Mouse (Mus musculus): ENCODE results near the gene Rere.

Rere gene

DNA sequence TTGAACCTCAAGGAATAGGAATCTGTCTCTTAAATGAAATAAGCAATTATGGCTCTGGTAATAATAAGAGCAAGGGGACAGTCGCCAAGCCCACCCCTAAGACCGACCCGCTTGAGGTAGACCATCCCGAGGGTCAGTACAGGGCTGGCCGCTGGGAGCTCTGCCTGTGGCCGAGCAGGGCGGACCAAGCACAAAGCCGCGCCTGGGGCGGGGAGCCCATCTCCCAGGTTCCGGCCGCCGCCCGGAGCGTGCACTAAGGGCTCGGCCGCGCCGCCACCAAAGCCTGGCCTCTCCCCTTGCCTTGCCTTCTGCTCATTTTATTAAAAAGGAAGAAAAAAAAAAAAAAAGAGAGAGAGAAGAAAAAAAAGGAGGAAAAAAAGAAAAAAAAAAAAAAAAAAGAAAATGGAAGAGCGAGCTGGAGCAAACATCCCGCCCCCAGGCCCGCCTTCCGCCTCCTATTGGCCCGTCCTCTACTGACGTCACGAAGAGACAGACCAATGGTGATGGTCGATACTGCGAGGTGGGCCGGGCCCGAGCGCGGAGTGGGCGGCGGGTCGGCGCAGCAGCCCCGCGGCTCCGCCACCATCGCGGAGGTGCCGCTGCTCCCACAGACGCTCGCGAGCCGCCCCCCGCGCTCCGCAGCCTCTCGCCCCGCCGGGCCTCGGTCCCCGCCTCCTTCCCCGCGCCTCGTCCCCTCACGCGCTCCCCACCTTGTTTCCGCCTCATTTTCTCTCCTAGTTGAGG, at the start of gene Rere:
Gene Rere, plus strand, starts transcription at position 629 of the 744 bp plus-strand sequence.
- peak; percentile 100 for DNase-seq (ENCODE audit: extremely low spot score, low spot score)

DNA sequence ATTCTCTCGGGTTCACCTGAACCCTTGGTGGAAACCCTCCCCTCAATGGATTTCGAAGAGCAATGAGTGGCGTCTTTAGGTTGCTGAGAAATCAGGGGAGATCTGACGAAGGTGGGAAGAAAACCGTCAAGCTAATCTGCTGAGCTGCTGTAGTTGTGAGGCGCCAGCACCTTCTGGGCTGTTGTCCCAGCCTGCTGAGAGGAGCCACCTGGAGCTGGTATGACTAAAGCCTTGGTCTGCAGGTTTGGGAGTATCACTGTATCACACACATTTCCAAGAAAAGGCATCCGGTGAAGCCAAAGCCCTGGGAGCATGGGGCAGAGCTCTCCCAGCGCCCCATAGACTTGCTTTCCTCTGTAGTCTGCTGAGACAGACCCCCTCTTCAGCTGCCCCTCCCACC, 49.6 kb upstream of the Rere start:
- no peak for DNase-seq (ENCODE audit: extremely low spot score, low spot score)

DNA sequence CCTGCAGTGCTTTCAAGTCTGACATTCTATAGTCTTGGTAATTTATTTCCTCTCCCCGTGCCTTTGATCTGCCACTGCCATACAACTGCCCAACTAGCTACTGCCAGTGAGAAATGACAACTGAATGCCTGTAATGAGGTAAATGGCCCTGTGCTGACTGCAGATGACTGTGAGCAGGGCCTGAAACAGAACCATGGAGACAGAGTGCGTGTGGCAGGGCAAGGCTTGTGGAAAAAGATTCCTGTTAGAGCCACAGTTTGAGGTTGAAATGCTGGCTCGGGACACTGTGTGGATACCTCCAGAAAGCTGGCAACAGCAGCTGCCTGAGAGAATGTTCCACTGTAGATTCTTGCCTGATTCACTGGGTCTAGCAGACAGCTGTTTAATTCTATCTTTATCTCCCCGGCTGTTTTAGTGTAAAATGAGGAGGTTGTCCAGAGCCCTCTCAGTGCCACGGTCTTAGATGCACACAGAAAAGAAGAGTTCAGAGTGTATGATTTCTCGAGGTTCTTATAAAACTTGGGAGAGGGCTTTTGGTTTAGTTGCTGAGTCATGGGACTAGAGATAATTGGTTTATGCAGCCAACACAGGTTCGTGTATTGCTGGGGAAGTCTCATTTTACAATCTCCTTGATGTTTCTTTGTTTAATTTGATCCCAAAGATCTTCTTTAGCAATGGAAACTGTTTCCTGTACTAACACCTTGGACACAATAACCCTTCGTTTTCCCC, 46.7 kb upstream of the Rere start:
- DNase-seq (ENCODE audit: extremely low spot score, low spot score) = no peak

DNA sequence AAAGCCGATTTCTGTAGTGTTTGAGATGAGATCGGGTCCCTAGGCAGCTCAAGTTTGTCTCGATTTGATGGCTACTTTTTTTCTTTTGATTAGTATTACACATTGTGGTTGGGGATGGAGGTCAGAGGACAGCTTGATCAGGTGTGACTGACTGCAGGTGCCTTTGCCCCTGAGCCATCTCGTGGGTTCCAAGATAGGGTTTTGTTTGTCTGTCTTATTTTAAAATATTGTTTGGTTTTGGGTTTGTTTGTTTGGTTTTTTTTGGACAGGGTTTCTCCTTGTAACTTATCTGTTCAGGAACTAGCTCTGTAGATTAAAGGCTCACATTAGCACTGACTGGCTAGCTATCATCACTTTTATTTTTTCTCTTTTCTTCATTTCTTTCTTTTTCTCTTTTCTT, 45.9 kb upstream of the Rere start:
- no peak for DNase-seq (ENCODE audit: extremely low spot score, low spot score)

DNA sequence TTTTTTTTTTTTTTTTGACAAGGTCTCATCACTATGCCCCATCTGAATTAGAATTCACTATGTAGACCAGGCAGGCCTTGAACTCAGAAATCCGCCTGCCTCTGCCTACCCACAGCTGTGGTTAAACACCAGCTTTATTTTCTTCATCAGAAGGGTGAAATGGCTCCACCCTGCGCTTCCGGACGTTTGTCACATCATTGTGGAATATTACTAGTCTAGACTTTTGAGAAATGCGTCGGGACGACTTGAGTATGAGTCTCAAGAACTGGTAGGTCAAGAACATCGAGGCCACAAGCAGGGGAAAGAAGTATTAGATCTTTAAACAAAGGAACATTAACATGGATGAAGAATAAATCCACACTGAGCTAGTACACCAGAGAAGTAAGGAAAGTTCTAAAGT, 45.4 kb upstream of the Rere start:
- DNase-seq (ENCODE audit: extremely low spot score, low spot score) = no peak

DNA sequence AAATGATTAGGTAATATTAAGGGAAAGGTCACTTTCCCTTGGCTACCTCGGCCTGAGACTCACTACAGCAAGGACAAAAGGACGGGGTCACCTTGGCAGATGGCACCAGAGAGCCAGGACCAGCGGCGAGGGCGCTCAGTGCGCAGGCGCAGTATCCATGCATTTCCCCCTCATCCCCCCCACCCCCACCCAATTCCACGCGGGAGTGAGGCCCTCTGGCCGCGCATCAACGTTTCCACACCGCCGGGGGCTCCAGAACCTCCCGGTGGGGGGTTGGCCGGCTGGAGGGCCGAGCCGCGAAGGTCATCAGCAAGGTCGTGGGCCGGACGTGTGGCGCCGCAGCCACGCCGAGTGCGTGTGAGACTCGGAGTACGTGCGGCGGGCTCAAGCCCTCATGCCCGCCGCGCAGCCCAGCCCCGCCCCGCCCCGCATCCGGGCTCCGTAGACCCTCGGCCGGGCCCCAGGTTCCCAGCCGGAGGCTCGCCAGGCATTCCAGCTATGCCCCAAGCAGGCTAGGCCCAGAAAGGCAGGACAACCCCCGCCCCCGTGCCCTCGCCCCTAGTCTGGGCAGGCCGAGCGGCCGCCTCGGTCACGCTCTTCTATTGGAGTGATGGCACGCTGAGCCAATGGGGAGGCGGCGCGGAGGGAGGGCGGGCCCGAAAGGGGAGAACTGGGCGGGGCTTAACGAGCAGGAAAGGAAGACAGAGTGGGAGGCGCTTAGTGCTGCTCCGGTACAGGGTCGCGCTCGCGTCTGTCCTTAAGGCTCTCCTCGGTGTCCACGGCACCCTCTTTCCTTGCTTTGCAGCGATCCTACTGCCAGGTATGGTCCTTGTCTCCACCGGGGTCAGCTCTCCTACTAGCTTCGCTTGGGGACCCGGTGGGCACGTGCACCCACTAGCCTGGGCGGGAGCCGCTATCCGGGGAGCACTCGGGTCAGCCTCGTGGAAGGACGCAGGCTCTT, 44.6 kb upstream of the Rere start, which contains the start of gene Eno1:
Gene Eno1, plus strand, starts transcription at position 201 of the 961 bp plus-strand sequence.
- DNase-seq (ENCODE audit: extremely low spot score, low spot score) = peak; percentile 100

DNA sequence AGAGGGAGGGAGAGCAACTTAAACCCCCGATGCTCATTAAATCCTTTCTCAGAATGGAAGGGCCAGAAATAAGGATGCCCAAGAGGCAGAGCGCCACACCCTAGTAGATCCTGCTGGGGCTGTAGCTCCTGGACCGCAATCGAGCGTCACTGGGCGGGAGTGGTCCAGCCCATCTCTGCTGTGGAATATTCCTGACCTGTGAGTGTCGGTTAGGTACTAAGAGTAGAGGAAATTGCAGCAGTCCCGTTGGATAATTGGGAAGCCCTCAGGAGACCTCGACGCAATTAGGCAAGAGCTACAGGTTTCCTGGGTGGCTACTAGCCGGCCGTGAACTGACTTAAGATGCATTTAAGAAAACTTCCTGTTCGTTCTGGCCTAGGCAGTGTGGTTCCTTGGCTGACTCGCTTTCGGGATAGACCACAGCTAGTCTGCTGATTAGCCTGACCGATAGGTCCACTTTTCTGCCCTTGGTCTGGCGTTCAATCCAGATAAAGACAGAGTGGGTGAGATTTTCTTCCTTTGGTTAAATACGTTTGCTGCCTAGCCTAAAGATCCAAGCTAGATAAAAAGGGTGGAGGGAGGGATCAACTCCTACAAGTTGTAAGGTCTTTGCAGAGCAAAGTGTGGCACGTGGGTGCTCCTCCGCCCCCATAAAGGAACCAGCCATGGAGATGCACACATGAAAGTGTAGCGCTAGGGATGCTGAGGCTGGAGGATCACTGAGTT, 43.6 kb upstream of the Rere start:
- peak; percentile 49 for DNase-seq (ENCODE audit: extremely low spot score, low spot score)

DNA sequence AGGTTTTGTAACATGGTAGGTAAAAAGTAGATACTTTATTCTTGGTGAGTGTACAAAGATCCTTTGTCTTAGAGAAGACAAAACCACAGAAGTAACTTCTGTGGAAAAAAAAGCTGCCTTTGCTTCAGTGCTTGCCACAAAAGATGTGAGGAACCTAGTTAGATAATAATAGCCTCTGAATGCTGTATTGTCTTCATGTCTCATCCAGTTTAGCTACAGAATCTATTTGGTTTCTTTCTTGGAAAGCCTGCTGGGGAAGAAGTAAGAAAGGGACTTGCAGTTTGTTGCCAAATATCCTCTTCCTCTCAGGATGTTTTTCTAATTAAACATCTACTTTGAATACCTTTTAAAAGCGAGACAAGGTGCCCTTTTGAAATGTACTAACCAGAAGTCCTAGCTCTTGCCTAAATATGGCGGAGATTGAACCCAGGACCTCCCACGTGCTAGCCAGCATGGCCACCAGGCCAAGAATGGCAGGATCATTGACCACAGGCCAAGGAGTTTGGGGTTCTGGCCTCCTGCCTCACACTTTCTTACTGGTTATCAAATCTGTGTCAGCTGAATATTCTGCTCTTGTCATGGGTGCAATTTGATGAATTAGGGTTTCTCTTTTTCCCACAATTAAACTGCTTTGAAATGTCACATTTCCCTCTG, 42.9 kb upstream of the Rere start:
- peak; percentile 52 for DNase-seq (ENCODE audit: extremely low spot score, low spot score)

DNA sequence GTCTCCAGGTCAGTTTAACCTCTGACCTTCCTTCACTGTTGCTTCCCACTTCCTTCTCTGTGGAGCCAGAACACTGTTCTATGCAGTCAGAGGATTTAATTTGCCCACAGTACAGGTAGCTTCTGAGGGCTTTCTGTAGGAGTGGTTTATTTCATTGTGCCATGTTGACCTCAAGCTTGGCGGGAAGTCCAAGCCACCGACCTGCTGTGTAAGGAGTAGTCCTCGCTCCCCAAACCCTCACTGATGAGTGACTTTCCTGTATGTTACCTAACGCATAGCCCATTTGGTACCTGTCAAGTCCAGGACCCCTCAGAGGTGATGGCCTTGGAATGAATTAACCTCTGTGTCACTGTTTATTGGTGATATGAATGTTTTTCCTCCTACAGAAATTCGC, 42.4 kb upstream of the Rere start:
- no peak for DNase-seq (ENCODE audit: extremely low spot score, low spot score)

DNA sequence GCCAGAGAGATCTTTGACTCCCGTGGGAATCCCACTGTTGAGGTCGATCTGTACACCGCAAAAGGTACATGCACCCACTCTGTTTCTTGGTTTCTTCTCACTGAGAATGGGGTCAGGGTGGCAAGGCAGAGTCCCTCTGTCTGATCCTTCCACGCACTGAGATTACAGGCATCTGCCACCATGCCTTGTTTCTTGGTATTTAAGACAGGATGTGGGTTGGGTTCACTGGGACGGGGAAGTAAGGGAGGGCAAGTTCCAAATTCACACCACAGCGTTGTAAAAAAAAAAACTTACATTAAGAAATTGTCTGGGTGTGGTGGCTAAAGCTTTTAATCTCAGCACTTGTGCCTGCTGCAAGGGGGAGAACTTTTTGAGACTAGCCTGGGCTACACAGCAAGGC, 41.9 kb upstream of the Rere start:
- no peak for DNase-seq (ENCODE audit: extremely low spot score, low spot score)

DNA sequence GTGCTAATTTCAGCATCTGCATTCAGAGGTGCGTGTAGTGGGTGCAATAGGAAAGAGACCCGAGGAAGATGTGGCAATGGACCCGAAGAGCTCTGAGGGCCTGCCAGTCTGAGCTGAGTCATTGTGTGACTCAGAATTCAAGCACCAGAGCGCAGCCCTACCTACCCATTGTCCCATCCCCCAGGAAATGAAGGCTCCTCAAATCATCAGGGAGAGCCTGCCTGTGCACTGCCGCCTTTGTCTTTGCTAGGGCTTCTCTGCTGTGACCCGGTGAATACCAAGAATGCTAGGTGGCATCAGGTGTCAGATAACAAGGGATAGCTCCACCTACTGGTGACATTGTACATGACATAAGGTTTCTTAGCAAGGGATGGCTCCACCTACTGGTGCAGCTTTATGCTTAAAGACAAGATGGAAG, 41.5 kb upstream of the Rere start:
- peak; percentile 83 for DNase-seq (ENCODE audit: extremely low spot score, low spot score)

DNA sequence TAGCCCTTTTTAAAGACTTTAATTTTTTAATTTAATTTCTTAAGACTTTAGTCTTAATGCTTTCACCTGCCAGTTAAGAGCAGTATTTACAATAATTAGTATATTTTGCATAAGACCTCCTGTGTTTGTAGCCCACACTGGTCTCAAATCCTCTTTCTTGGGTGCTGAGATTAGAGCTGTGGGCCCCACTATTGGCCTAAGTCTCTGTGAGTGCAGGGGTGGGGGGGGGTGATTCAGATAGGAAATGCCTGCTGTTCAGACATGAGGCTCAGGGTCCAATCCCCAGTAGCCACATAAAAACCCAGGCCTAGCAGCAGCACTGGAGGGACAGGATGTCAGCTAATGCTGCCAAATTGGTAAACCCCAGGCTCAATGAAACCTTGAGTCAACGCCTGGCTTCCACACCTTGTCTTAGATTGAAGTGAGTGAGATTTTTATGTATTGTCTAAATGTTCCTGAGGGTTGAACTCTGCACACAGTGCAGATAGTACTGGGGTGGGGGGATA, 41.0 kb upstream of the Rere start:
- no peak for DNase-seq (ENCODE audit: extremely low spot score, low spot score)

DNA sequence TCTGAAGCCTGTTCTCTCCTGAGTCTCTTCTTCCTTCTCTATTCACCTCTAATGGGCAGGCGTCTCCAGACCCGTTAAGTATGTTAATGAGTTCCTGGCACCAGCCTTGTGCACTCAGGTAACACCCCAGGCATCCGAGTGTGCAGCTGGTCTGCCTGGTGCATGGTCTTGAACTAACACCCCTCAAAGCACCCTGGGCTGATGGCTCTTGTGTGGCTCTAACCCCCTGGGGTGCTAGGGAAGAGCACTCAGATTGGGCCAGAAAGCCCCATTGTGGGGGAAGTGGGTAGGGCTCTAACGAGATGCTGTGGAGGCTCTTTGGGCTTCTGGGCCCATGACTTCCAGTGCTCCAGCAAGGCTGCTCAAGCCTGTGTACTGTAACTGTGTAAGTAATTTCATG, 39.7 kb upstream of the Rere start:
- no peak for DNase-seq (ENCODE audit: extremely low spot score, low spot score)

DNA sequence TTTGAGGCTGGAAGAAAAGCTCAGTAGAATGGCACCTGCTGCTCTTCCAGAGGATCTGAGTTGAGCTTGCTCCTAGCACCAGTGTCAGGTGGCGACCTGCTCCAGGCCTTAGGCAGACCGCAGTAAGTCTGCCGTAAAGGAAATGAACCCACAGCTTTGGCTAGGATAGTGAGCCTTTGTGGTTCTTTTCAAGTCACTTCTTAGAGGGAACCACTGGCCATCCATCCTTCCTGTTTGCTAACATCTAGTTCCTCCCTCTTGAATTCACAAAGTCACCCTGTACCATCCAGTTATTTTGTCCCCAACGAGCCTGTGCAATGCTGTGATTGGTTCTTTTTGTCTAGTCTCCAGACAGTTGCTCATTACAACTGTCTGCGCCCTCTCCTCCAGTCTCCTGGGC, 38.7 kb upstream of the Rere start:
- no peak for DNase-seq (ENCODE audit: extremely low spot score, low spot score)

DNA sequence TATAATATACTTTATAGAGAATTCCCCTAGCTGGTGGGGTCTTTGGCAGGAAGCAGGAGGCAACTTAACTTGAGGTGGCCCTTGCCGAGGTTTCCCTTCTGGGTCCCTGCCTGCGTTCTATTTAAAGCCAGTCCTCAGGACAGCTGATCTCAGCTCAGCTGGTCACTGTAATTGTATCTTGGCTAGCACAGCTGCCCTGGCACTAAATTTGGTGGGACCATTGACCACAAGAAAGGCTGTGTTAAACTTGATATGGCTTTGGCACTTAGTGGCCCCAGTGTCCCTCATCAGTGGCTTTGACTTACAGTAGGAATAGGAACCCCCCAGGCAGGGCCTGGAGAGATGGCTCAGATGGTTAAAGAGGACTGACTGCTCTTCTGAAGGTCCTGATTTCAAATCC, 35.6 kb upstream of the Rere start:
- DNase-seq (ENCODE audit: extremely low spot score, low spot score) = no peak

DNA sequence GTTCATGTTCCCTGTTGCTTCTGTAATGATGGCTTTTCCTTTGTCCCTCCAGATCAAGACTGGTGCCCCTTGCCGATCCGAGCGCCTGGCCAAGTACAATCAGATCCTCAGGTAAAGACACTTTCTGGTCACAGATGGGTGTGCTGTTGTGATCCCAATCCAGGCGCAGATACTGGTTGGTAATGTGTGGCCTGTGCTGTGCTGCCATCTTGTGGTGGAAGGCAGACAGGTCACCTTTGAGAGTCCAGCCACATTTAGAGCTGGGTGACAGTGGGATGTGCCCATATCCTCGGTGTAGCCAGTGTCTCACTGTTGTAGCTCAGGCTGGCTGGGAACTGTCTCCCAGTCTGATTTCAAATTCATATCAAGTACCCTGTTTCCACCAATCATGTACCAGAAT, 33.4 kb upstream of the Rere start:
- peak; percentile 69 for DNase-seq (ENCODE audit: extremely low spot score, low spot score)

DNA sequence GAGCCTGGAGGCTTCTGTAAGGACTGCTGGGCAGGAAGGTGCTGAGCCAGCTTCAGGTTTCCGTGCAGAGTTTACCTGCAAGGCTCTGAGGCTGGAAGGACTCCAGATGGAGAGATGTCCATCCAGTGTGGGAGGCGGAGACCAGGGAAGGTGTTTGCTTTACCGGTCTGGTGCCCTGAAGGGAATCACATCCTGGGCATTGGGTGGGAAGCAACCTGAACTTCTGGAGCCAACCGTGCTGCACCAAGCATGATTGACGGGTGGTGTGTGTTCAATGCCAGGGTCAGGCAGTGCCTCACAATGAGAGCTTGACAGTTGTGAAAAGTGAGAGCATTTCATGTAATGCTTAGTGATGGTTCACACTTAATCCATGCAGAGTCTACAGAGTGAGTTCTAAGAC, 32.5 kb upstream of the Rere start:
- DNase-seq (ENCODE audit: extremely low spot score, low spot score) = no peak

DNA sequence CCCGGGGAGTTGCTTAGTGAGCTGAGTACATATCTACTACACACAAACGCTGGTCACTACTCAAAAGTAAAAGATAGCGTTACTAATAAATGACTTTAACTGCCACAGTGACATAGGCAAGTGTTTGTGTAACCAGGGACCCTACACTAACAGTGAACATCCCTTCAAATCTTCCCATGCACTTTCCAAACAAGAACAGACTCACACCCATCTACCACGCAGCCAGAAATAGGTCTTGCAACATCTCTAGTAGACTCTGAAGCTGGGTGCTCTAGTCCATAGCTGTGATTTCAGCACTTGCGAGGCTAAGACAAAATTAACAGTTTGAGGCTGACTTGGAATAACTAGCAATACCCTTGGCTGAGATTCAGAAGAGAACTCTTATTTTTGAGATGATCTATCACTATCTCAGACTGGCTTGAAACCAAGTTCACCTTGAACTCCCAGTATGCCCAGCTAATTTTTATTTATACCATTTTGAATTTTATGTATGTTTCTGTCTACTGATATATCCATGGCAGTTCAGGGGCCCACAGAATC, 31.6 kb upstream of the Rere start:
- no peak for DNase-seq (ENCODE audit: extremely low spot score, low spot score)

DNA sequence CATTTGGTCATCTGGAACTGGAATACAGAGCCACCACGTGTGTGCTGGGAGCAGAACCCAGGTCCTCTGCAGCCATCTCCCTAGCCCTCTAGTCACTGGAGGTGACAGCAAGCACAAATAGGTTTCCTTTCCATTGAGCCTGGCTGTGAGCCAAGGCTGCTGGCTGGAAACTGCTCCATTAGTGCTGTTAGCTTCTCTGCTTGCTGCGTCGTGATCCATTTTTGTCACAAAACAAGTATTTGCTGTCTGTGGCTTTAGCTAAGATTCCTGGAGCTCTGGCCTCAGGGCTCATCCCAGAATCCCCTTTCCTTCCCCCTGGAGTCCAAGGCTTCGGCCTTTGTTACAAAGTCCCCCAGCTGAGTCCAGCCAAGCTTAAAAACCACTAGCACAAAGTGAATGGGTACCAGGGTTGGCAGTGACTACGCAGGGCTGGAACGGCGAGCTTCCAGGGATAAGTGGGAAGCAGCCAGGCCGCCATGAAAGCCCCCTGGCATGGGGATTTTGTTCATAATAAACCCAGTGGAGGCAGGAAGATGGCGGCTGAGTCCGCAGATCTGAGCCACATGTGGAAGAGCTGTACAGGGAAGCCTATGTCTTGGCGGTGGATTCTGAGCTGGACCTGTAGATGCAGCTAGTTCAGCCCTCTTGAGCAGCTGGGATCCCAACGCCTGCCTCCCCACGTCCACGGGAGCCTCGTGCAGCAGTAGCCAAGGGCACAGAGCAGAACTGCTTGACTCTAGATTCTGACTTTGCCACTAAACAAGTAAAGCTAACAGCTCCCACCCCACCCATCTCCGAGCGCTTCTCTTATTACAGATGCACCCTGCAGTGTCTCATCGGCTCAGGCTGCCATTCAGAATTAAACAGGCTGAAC, 30.7 kb upstream of the Rere start:
- no peak for DNase-seq (ENCODE audit: extremely low spot score, low spot score)

All from neural tube, embryonic 10.5 days (tissue).